Mouse (Mus musculus) liver, adult 2 months (tissue): ENCODE measurements around the gene Ndufs7.

ENCODE experiments used
- CTCF ChIP-seq: fragments of 200-500 bp; IDR thresholded peaks from 2 replicates; pipeline ENCODE4 v1.5.1; 2011; ENCODE audit warnings: low read depth, low read length, control low read depth
- POLR2A ChIP-seq: fragments of 200-500 bp; IDR thresholded peaks from 2 replicates; pipeline ENCODE4 v1.6.1; 2011; ENCODE audit warnings: low read length, control low read depth; ENCODE audit not compliant: insufficient read depth; ENCODE audit errors: extremely low read depth

DNA sequence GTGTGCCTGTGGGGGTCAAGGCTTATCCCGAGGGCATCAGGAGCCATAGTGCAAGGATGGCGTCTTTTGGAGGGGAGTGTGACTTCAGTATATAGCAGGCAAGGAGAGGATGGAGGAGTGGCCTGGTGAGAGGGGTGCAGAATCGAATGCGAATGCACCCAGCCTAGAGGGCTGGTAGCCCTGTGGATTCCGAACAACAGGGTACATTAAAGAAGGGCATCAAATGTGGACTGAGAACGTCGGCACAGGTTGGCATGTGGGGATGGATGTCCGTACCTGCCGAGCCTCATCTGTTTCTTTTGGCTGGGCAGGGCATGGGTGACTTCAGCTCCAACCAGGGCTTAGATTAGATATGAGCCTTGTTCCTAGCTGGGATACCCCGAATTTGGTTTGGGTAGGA is 50.9 kb downstream of the Ndufs7 start:
- TF ChIP-seq CTCF (no peak), POLR2A (no peak)
